Comparison of ENCODE assay signal across 12 mouse cellular contexts in genomic region chr6:147718713-147719490, GRCm38 (mm10).
DNase-seq lines count a peak whose midpoint lies in the region; ATAC-seq and TF ChIP-seq lines count a peak whose summit lies in the region.
"Had no signal": no experiment of that assay in that cellular context is flagged by ENCODE, and none has a peak within 500 bp of the region (broad histone marks: within the 10 kb centered on the region; RNA-seq: fewer than 3 reads in every experiment).

No protein-coding gene starts in this region.

- H3K36me3 ChIP-seq in hindbrain, postnatal 0 days (ENCODE audit: insufficient read depth, low read length), result no peaks in the 10 kb centered on the region
- H3K36me3 ChIP-seq in hindbrain, embryonic 13.5 days, result no peaks in the 10 kb centered on the region
- H3K36me3 ChIP-seq: limb, embryonic 15.5 days had no signal

- intact Hi-C loops in gastrocnemius, postnatal 36 days (cut with DNase I), result no loop called here

- peak overlapping the region; percentile 16; the same call in 1 of the 2 replicates for H3K4me2 ChIP-seq in hindbrain, postnatal 0 days (ENCODE audit: low read depth, low read length)
- no peak overlapping the region for H3K4me2 ChIP-seq in hindbrain, embryonic 13.5 days
- H3K4me2 ChIP-seq: limb, embryonic 15.5 days; lung, embryonic 14.5 days had no signal

- WGBS in hindbrain, postnatal 0 days, result 64% methylated on average over 10 of the region's 10 CpGs
- 82% methylated on average over 10 of the region's 10 CpGs for WGBS in hindbrain, embryonic 13.5 days

- H3K4me3 ChIP-seq in hindbrain, postnatal 0 days (ENCODE audit: low read length), result no peak overlapping the region
- no peak overlapping the region for H3K4me3 ChIP-seq in hindbrain, embryonic 13.5 days
- H3K4me3 ChIP-seq: limb, embryonic 15.5 days had no signal

- ATAC-seq in hindbrain, postnatal 0 days, result 0 out of 2 replicates have a peak, but pooled peaks have one; percentile 49
- no peak for ATAC-seq in hindbrain, embryonic 13.5 days (ENCODE audit: low FRiP score)
- ATAC-seq: Patski had no signal

- H3K27me3 ChIP-seq in hindbrain, postnatal 0 days (ENCODE audit: insufficient read depth, low read length), result no peaks in the 10 kb centered on the region
- H3K27me3 ChIP-seq in hindbrain, embryonic 13.5 days, result no peaks in the 10 kb centered on the region
- H3K27me3 ChIP-seq: CH12.LX; limb, embryonic 15.5 days; Patski had no signal

- no peak overlapping the region for H3K9ac ChIP-seq in hindbrain, postnatal 0 days (replicated peaks; ENCODE audit: low read length)
- H3K9ac ChIP-seq in hindbrain, embryonic 13.5 days, result no peak overlapping the region
- H3K9ac ChIP-seq: limb, embryonic 15.5 days; lung, embryonic 14.5 days had no signal

- TF ChIP-seq CTCF in hindbrain, postnatal 0 days (IDR thresholded peaks at IDR 0.05; ENCODE audit: low read depth), result no peak

- DNase-seq in hindbrain, postnatal 0 days (ENCODE audit: low spot score), result no peak
- peak; percentile 34 for DNase-seq in adipocyte (ENCODE audit: low spot score)
- DNase-seq in brain, adult 2 months (ENCODE audit: low read depth, low spot score), result peak; percentile 35
- DNase-seq in cerebellum, postnatal 36 days, result peak; percentile 29 to 54
- no peak for DNase-seq in urinary bladder, postnatal 4 days (ENCODE audit: low spot score in 2 of 2)
- DNase-seq in gastrocnemius, postnatal 36 days, result no peak
- DNase-seq: adrenal gland, adult 8-10 months had no signal

- no peak overlapping the region for H3K27ac ChIP-seq in hindbrain, postnatal 0 days
- H3K27ac ChIP-seq in hindbrain, embryonic 13.5 days, result no peak overlapping the region
- H3K27ac ChIP-seq: limb, embryonic 15.5 days had no signal

- H3K4me1 ChIP-seq in hindbrain, postnatal 0 days (ENCODE audit: insufficient read depth, low read length), result peaks cover 5% of the 10 kb centered on the region; the same call in 1 of the 2 replicates
- H3K4me1 ChIP-seq in hindbrain, embryonic 13.5 days (replicated peaks), result peaks cover 9% of the 10 kb centered on the region

- no peaks in the 10 kb centered on the region for H3K9me3 ChIP-seq in hindbrain, postnatal 0 days (ENCODE audit: low read length)
- H3K9me3 ChIP-seq in hindbrain, embryonic 13.5 days, result no peaks in the 10 kb centered on the region
- H3K9me3 ChIP-seq: limb, embryonic 15.5 days had no signal

Comparison
In these comparisons a context has a peak if more than half of its experiments do, and no peak if none do; other contexts are left out.
1. DNase-seq: peak in adipocyte (single experiment), brain, adult 2 months (single experiment) and cerebellum, postnatal 36 days (2 of 2); none in hindbrain, postnatal 0 days (single experiment), urinary bladder, postnatal 4 days (0 of 2) and gastrocnemius, postnatal 36 days (0 of 2).